Mouse (Mus musculus) kidney, postnatal 10 days (tissue): ENCODE data around the gene Tmem235.
"Not testable (repeated sequence)": the region's sequence is repeated elsewhere in the genome, so short reads cannot be mapped to it uniquely, and the experiment has no call there.

Experiments used
- DNase-seq: peaks from one replicate; pipeline ENCODE4 v3.0.0; 2021; ENCODE audit warnings: mixed read lengths

The Tmem235 gene

GRCm38 (mm10) chr11:117833509-117833908 is 27.0 kb upstream of the Tmem235 start:
- not testable (repeated sequence) for DNase-seq

GRCm38 (mm10) chr11:117834086-117834485 is 26.5 kb upstream of the Tmem235 start:
- peak; percentile 51 for DNase-seq

GRCm38 (mm10) chr11:117836306-117836705 is 24.2 kb upstream of the Tmem235 start:
- peak; percentile 56 for DNase-seq

- peak; percentile 48 for DNase-seq
Measured at GRCm38 (mm10) chr11:117838572-117838971, 22.0 kb upstream of the Tmem235 start.

- DNase-seq, result no peak
Measured at GRCm38 (mm10) chr11:117839021-117839420, 21.5 kb upstream of the Tmem235 start.

GRCm38 (mm10) chr11:117840910-117841309 is 19.6 kb upstream of the Tmem235 start:
- DNase-seq, result no peak

- DNase-seq, result no peak
Measured at GRCm38 (mm10) chr11:117843434-117843833, 17.1 kb upstream of the Tmem235 start.

- DNase-seq, result no peak
Measured at GRCm38 (mm10) chr11:117844997-117845396, 15.6 kb upstream of the Tmem235 start.

GRCm38 (mm10) chr11:117845651-117846050 is 14.9 kb upstream of the Tmem235 start:
- no peak for DNase-seq

GRCm38 (mm10) chr11:117846640-117847039 is 13.9 kb upstream of the Tmem235 start:
- peak; percentile 46 for DNase-seq

GRCm38 (mm10) chr11:117847593-117848215 is 12.8 kb upstream of the Tmem235 start:
- DNase-seq, result no peak

- peak; percentile 63 for DNase-seq
Measured at GRCm38 (mm10) chr11:117848271-117848984, 12.1 kb upstream of the Tmem235 start.

GRCm38 (mm10) chr11:117848985-117849671 is 11.4 kb upstream of the Tmem235 start, which contains the start of gene Birc5:
TSS of gene Birc5 (plus strand) at chr11:117849251.
- peak; percentile 98 for DNase-seq

- no peak for DNase-seq
Measured at GRCm38 (mm10) chr11:117852875-117853274, 7.7 kb upstream of the Tmem235 start.

- DNase-seq, result no peak
Measured at GRCm38 (mm10) chr11:117854241-117854640, 6.3 kb upstream of the Tmem235 start.

- no peak for DNase-seq
Measured at GRCm38 (mm10) chr11:117855360-117855759, 5.2 kb upstream of the Tmem235 start.

GRCm38 (mm10) chr11:117855975-117856374 is 4.6 kb upstream of the Tmem235 start:
- DNase-seq, result no peak

- DNase-seq, result no peak
Measured at GRCm38 (mm10) chr11:117857462-117857861, 3.1 kb upstream of the Tmem235 start.

- DNase-seq, result no peak
Measured at GRCm38 (mm10) chr11:117858392-117858791, 2.2 kb upstream of the Tmem235 start.

- DNase-seq, result peak; percentile 65
Measured at GRCm38 (mm10) chr11:117863174-117863856, 2.8 kb downstream of the Tmem235 start.

- DNase-seq, result peak; percentile 51
Measured at GRCm38 (mm10) chr11:117864805-117865204, 4.3 kb downstream of the Tmem235 start.

GRCm38 (mm10) chr11:117865988-117866387 is 5.4 kb downstream of the Tmem235 start:
- peak; percentile 59 for DNase-seq
